Mouse (Mus musculus): Measurements from ENCODE around the gene Vwa8. TPM values are rescaled to one million over a fixed set of nuclear protein-coding genes. Genes with fewer than 3 reads are reported as not detected.

Vwa8 gene
- polyA plus RNA-seq, 1 experiment from 2014 or later: 14.5 TPM

DNA sequence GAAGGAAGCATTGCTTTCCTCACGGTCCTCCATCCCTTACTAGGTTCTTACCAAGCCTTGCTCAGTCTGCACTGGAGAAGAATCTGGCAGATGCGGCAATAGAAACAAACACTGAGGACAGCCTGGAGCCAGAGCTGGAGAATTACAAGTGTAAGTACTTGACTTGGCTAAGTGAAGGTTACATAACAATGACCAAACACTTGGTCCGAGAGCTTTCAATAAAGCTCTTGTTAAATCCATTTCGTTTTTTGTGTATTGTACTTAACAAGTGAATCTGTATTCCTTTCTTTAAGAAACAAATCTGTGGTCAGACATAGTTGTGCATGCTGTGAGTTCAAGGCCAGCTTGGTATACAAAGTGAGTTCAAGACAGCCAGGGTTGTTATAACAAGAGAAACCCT, 169.7 kb downstream of the Vwa8 start:
- no peaks in the 10 kb centered on the region for H3K27me3 ChIP-seq (ENCODE audit: control insufficient read depth, insufficient read depth, low read length)
- H3K4me2 ChIP-seq: no peak overlapping the region
- H3K4me3 ChIP-seq (ENCODE audit: low read depth, low read length): no peak overlapping the region
- H3K9ac ChIP-seq (ENCODE audit: low read depth, low read length): no peak overlapping the region
- H3K4me1 ChIP-seq (ENCODE audit: control insufficient read depth, insufficient read depth, low read length): no peaks in the 10 kb centered on the region
- H3K36me3 ChIP-seq (ENCODE audit: control insufficient read depth, insufficient read depth, low read length): no peaks in the 10 kb centered on the region
- no peak overlapping the region for H3K27ac ChIP-seq (ENCODE audit: low read depth, low read length)
- 67% methylated on average over 4 of the region's 4 CpGs for WGBS (ENCODE audit: insufficient replicate concordance)
- ATAC-seq (replicated peaks; ENCODE audit: insufficient number of reproducible peaks, low FRiP score, low TSS enrichment): no peak
- no peaks in the 10 kb centered on the region for H3K9me3 ChIP-seq (replicated peaks; ENCODE audit: control insufficient read depth, low read length)

DNA sequence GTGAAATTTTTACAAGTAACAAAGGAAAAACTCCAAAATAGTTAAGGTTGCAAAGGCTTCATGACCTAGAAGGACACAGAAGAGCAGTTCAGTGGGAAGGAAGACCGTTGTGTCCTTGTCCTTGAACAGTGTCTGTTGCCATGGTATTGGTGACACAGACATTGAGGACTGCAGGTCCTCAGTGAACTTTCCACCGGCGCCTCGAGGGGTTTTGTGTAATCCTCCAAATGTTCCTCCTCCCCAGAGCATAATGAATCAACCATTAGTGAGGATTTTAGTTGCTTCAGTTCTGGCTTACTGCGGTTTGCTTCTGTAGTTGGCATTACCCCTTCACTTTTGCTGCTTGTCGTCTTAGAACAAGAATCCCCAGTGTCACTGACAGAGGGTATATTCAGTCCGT, 172.9 kb downstream of the Vwa8 start:
- ATAC-seq (replicated peaks; ENCODE audit: insufficient number of reproducible peaks, low FRiP score, low TSS enrichment): no peak
- Histone ChIP-seq H3K27ac (ENCODE audit: low read depth, low read length) (no peak overlapping the region), H3K4me3 (ENCODE audit: low read depth, low read length) (no peak overlapping the region), H3K9me3 (replicated peaks; ENCODE audit: control insufficient read depth, low read length) (no peaks in the 10 kb centered on the region), H3K36me3 (ENCODE audit: control insufficient read depth, insufficient read depth, low read length) (no peaks in the 10 kb centered on the region), H3K4me1 (ENCODE audit: control insufficient read depth, insufficient read depth, low read length) (no peaks in the 10 kb centered on the region), H3K4me2 (no peak overlapping the region), H3K9ac (ENCODE audit: low read depth, low read length) (no peak overlapping the region), H3K27me3 (ENCODE audit: control insufficient read depth, insufficient read depth, low read length) (no peaks in the 10 kb centered on the region)
- 66% methylated on average over 7 of the region's 7 CpGs for WGBS (ENCODE audit: insufficient replicate concordance)

DNA sequence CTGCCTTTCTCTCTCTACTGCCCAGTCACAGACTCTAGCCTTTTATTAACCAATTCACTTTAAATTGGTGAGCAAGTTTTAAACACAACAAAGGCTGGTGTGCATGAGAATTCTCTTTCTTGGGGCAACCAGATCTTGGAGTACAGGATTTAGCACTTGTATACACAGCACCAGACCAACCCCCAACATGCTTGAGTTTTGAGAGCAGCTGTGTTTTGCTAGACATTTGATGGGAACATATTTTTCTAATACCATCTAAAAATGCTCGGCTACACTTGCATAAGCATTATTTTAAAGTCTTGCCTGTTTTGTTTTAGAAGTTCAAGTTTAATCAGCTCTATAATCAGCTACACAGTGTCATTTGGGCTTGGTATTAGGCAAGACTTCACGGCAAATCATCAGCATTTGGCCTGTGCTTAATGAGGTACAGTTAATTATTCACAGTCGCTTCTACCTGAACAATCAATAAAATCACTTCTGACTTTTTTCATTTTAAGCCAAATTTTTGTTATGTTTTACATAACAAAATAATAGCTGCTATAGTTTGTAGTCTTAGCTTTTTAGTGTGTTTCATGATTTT, 180.2 kb downstream of the Vwa8 start:
- no peak for ATAC-seq (replicated peaks; ENCODE audit: insufficient number of reproducible peaks, low FRiP score, low TSS enrichment)
- H3K4me2 ChIP-seq: no peak overlapping the region
- no peaks in the 10 kb centered on the region for H3K36me3 ChIP-seq (ENCODE audit: control insufficient read depth, insufficient read depth, low read length)
- H3K9me3 ChIP-seq (replicated peaks; ENCODE audit: control insufficient read depth, low read length): no peaks in the 10 kb centered on the region
- H3K27me3 ChIP-seq (ENCODE audit: control insufficient read depth, insufficient read depth, low read length): no peaks in the 10 kb centered on the region
- no peak overlapping the region for H3K9ac ChIP-seq (ENCODE audit: low read depth, low read length)
- no peak overlapping the region for H3K27ac ChIP-seq (ENCODE audit: low read depth, low read length)
- no peaks in the 10 kb centered on the region for H3K4me1 ChIP-seq (ENCODE audit: control insufficient read depth, insufficient read depth, low read length)
- no peak overlapping the region for H3K4me3 ChIP-seq (ENCODE audit: low read depth, low read length)
- 86% methylated on average over 3 of the region's 3 CpGs for WGBS (ENCODE audit: insufficient replicate concordance)

DNA sequence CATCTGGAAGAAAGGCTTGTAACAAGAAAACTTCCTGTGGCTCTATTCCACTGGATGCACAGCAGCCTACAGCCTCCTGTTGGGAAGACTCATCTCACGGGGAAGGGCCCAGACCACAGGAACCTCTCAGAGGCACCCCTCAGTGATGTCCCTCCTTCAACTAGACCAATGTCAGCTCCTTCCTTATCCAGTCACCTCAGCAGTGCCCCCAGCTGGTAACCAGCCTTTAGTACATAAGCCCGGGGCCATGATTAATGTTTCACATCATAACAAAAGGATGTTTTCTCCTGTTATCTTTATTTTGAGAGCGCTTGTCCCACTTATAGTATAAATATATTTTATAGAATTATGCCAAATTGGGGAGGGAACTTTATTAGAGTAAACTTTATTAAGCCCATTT, 181.9 kb downstream of the Vwa8 start:
- ATAC-seq (replicated peaks; ENCODE audit: insufficient number of reproducible peaks, low FRiP score, low TSS enrichment): no peak
- no peaks in the 10 kb centered on the region for H3K27me3 ChIP-seq (ENCODE audit: control insufficient read depth, insufficient read depth, low read length)
- no peak overlapping the region for H3K4me3 ChIP-seq (ENCODE audit: low read depth, low read length)
- no peaks in the 10 kb centered on the region for H3K36me3 ChIP-seq (ENCODE audit: control insufficient read depth, insufficient read depth, low read length)
- no peak overlapping the region for H3K27ac ChIP-seq (ENCODE audit: low read depth, low read length)
- WGBS (ENCODE audit: insufficient replicate concordance): 81% methylated on average over 3 of the region's 3 CpGs
- H3K4me2 ChIP-seq: no peak overlapping the region
- H3K9me3 ChIP-seq (replicated peaks; ENCODE audit: control insufficient read depth, low read length): no peaks in the 10 kb centered on the region
- H3K4me1 ChIP-seq (ENCODE audit: control insufficient read depth, insufficient read depth, low read length): no peaks in the 10 kb centered on the region
- H3K9ac ChIP-seq (ENCODE audit: low read depth, low read length): no peak overlapping the region

DNA sequence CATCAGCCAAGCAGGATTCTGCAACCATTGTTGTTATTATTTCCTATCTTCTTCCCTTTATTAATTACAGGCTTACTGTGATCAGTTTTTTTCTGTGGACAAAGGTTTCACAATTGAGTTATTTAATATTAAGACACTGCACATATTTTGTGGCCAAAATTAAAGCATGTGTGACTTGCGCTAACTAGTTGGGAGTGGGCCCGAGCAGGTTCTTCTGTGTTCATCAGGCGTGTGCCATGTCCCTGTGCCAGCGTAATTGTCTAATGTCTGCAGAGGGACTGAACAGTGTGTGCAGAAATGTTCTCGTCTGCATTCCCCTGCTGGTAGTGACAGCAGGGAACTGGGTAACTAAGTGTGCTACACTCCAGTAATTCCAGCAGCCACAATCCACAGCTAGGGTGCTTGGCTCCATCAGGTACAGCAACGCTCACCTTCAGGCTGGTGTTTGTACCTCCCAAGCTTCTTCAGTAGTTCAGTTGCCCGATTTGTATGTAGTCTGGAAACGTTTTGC, 182.4 kb downstream of the Vwa8 start:
- H3K4me3 ChIP-seq (ENCODE audit: low read depth, low read length): no peak overlapping the region
- no peak for ATAC-seq (replicated peaks; ENCODE audit: insufficient number of reproducible peaks, low FRiP score, low TSS enrichment)
- H3K27ac ChIP-seq (ENCODE audit: low read depth, low read length): no peak overlapping the region
- no peak overlapping the region for H3K9ac ChIP-seq (ENCODE audit: low read depth, low read length)
- no peaks in the 10 kb centered on the region for H3K9me3 ChIP-seq (replicated peaks; ENCODE audit: control insufficient read depth, low read length)
- H3K27me3 ChIP-seq (ENCODE audit: control insufficient read depth, insufficient read depth, low read length): no peaks in the 10 kb centered on the region
- no peaks in the 10 kb centered on the region for H3K4me1 ChIP-seq (ENCODE audit: control insufficient read depth, insufficient read depth, low read length)
- WGBS (ENCODE audit: insufficient replicate concordance): 81% methylated on average over 8 of the region's 8 CpGs
- H3K36me3 ChIP-seq (ENCODE audit: control insufficient read depth, insufficient read depth, low read length): no peaks in the 10 kb centered on the region
- H3K4me2 ChIP-seq: no peak overlapping the region

DNA sequence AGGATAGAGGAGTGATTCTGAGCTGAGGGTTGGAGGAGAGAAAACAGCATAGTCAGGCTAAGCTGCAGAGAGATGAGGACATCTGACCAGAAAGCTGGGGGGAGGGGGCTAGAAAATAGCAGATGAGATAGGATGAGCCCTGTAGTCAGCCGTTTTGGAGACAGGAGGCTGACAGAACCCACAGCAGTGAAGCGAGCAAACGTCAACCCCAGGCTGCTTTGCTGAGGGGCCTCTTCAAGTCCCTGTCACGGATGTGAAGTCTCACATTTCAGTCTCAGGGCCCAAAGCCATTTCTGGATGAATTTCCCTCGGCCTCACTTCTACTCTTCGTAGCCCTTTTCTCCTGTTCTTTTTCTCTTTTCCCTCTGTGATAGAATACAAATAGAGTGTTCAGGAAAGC, 184.5 kb downstream of the Vwa8 start:
- Histone ChIP-seq H3K4me2 (no peak overlapping the region), H3K27me3 (ENCODE audit: control insufficient read depth, insufficient read depth, low read length) (no peaks in the 10 kb centered on the region), H3K4me1 (ENCODE audit: control insufficient read depth, insufficient read depth, low read length) (no peaks in the 10 kb centered on the region), H3K36me3 (ENCODE audit: control insufficient read depth, insufficient read depth, low read length) (0 out of 2 replicates have a peak, but pooled peaks cover 2% of the 10 kb centered on the region), H3K4me3 (ENCODE audit: low read depth, low read length) (no peak overlapping the region), H3K9me3 (replicated peaks; ENCODE audit: control insufficient read depth, low read length) (no peaks in the 10 kb centered on the region), H3K27ac (ENCODE audit: low read depth, low read length) (no peak overlapping the region), H3K9ac (ENCODE audit: low read depth, low read length) (no peak overlapping the region)
- no peak for ATAC-seq (replicated peaks; ENCODE audit: insufficient number of reproducible peaks, low FRiP score, low TSS enrichment)
- 34% methylated on average over 6 of the region's 6 CpGs for WGBS (ENCODE audit: insufficient replicate concordance)

DNA sequence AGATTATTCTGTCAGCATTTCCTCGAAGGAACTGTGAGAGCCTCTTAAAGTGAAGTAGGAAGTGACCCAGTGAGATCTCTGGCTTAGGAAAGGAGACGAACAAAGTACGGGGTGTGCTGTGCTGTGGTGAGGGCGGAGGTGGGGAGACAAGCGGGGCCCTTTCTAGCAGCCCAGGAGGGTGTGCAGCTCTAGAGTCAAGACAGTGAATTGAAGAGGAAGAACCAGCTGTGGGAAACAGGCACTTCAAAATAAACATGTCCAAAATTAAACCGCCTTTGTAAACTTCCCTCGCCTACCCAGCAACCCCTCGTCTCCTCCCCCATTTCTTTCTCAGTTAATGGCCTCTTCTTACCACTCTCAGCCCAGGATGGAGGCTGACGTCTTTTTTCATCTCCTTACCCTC, 185.7 kb downstream of the Vwa8 start:
- H3K9me3 ChIP-seq (replicated peaks; ENCODE audit: control insufficient read depth, low read length): no peaks in the 10 kb centered on the region
- 0 out of 2 replicates have a peak, but pooled peaks cover 2% of the 10 kb centered on the region for H3K36me3 ChIP-seq (ENCODE audit: control insufficient read depth, insufficient read depth, low read length)
- no peak overlapping the region for H3K9ac ChIP-seq (ENCODE audit: low read depth, low read length)
- WGBS (ENCODE audit: insufficient replicate concordance): 46% methylated on average over 9 of the region's 9 CpGs
- no peak overlapping the region for H3K4me2 ChIP-seq
- no peak for ATAC-seq (replicated peaks; ENCODE audit: insufficient number of reproducible peaks, low FRiP score, low TSS enrichment)
- H3K27ac ChIP-seq (ENCODE audit: low read depth, low read length): no peak overlapping the region
- H3K4me1 ChIP-seq (ENCODE audit: control insufficient read depth, insufficient read depth, low read length): no peaks in the 10 kb centered on the region
- H3K4me3 ChIP-seq (ENCODE audit: low read depth, low read length): no peak overlapping the region
- no peaks in the 10 kb centered on the region for H3K27me3 ChIP-seq (ENCODE audit: control insufficient read depth, insufficient read depth, low read length)

DNA sequence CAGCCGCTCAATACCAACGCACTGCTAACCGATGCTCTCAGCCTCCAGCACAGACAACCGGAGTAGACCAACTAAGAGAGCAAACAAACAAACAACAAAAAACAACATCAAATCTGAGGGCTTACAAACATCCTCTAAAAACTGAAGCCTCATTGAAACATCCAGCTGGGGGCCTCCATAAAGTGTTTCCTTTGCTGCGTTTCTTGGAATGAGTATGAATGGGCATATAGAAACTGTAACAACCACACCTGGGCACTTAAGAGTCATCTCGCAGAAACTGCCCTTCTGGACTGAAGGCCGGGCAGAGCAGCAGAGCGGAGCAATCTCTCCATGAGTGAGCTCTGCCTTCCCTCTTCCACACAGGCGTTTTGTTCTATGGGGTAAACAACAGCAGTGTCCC, 186.7 kb downstream of the Vwa8 start:
- Histone ChIP-seq H3K9ac (ENCODE audit: low read depth, low read length) (no peak overlapping the region), H3K27ac (ENCODE audit: low read depth, low read length) (no peak overlapping the region), H3K27me3 (ENCODE audit: control insufficient read depth, insufficient read depth, low read length) (no peaks in the 10 kb centered on the region), H3K4me2 (no peak overlapping the region), H3K36me3 (ENCODE audit: control insufficient read depth, insufficient read depth, low read length) (0 out of 2 replicates have a peak, but pooled peaks cover 2% of the 10 kb centered on the region), H3K4me1 (ENCODE audit: control insufficient read depth, insufficient read depth, low read length) (no peaks in the 10 kb centered on the region), H3K9me3 (replicated peaks; ENCODE audit: control insufficient read depth, low read length) (no peaks in the 10 kb centered on the region), H3K4me3 (ENCODE audit: low read depth, low read length) (no peak overlapping the region)
- no peak for ATAC-seq (replicated peaks; ENCODE audit: insufficient number of reproducible peaks, low FRiP score, low TSS enrichment)
- WGBS (ENCODE audit: insufficient replicate concordance): 86% methylated on average over 9 of the region's 9 CpGs

DNA sequence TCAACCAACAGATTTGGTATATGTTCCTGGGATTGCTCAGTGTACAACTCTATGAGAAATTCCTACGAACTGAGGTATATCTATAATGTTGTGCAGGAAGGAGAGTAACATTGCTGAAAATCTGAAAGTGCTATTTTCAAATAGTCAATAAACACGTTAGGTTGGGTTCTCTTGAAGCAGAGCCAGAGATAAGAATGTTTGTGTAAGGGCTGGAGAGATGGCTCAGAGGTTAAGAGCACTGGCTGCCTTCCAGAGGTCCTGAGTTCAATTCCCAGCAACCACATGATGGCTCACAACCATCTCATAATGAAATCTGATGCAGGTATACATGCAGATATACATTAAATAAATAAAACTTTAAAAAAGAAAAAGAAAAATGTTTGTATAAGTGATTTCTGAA, 198.3 kb downstream of the Vwa8 start:
- ATAC-seq (replicated peaks; ENCODE audit: insufficient number of reproducible peaks, low FRiP score, low TSS enrichment): no peak
- H3K27ac ChIP-seq (ENCODE audit: low read depth, low read length): no peak overlapping the region
- H3K9ac ChIP-seq (ENCODE audit: low read depth, low read length): no peak overlapping the region
- no peaks in the 10 kb centered on the region for H3K4me1 ChIP-seq (ENCODE audit: control insufficient read depth, insufficient read depth, low read length)
- no peaks in the 10 kb centered on the region for H3K9me3 ChIP-seq (replicated peaks; ENCODE audit: control insufficient read depth, low read length)
- H3K4me3 ChIP-seq (ENCODE audit: low read depth, low read length): no peak overlapping the region
- H3K4me2 ChIP-seq: no peak overlapping the region
- WGBS (ENCODE audit: insufficient replicate concordance): 47% methylated on average over 2 of the region's 2 CpGs
- H3K27me3 ChIP-seq (ENCODE audit: control insufficient read depth, insufficient read depth, low read length): no peaks in the 10 kb centered on the region
- H3K36me3 ChIP-seq (ENCODE audit: control insufficient read depth, insufficient read depth, low read length): no peaks in the 10 kb centered on the region
